Mouse (Mus musculus) kidney, postnatal 4 days (tissue): ENCODE data around the gene Nek8.

Experiments
- DNase-seq, 2 experiments: peaks; one replicate each; pipeline ENCODE4 v3.0.0; 2021; ENCODE audit warnings: mixed read lengths in 2 of 2

The Nek8 gene

GRCm38 (mm10) chr11:78166161-78166560 is 10.3 kb downstream of the Nek8 start:
- no peak for DNase-seq

DNA sequence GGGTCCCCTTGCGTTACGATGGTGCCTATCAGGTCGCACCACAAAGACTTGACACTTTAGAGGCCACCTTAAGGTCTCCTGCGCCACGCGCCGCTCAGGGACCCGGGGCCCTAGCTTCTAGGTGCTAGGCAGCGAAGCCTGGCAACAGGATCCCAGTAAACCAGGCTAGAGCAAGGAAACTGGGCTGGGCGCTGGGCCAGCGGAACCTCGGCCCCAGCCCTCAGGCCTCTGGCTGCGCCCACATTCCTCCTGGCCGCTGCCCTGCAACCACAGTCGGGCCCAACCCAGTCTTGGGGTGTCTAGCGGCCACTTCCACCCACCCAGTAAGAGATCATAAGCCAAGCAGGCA is 10.7 kb downstream of the Nek8 start:
- DNase-seq = peak; percentile 77 to 86

DNA sequence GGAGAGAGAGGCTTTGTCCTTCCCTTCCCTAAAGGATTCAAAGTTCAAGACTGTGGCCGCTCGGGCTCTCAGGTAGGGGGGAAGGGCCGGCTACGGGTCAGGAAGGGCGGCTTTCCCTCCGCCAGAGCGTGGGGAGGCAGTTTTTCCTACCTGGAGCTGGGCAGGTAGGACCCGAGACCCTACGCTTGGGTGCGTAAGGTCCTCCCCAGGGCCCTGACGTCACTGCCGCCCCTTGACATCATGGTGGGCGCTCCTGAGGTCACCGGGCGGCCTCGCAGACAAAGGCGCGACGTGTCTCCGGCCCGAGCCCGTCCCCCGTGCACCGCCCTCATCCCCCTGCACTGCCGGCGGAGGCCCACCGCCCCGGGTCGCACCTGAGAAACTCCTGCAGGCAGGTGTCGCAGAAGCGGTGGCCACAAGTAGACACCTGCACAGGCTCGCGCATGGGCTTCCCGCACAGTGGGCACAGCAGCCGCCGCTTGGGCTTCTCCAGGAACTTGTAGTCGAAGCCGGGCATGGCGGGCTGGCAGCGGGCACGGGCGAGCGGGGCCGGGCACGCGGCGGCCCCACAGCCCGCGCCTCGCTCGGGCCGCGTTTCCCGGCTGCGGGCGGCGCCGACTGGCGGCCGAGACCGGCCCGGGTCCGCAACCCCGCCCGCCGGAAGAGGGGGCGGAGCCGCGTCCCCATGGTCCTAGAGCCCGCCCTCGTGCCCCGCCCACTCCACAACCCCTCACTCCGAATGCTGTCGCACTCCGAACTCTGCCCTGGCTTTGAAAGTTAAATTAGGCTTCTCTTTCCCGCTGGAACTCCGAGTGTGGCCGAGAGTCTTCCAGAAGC is 11.3 kb downstream of the Nek8 start, which contains the start of gene Traf4:
Gene Traf4, minus strand, starts transcription at position 666 of the 837 bp plus-strand sequence.
- DNase-seq = peak; percentile 93 to 95

GRCm38 (mm10) chr11:78164604-78164923 is 11.9 kb downstream of the Nek8 start:
- peak in 1 of 2 experiments; percentile 62 for DNase-seq

DNA sequence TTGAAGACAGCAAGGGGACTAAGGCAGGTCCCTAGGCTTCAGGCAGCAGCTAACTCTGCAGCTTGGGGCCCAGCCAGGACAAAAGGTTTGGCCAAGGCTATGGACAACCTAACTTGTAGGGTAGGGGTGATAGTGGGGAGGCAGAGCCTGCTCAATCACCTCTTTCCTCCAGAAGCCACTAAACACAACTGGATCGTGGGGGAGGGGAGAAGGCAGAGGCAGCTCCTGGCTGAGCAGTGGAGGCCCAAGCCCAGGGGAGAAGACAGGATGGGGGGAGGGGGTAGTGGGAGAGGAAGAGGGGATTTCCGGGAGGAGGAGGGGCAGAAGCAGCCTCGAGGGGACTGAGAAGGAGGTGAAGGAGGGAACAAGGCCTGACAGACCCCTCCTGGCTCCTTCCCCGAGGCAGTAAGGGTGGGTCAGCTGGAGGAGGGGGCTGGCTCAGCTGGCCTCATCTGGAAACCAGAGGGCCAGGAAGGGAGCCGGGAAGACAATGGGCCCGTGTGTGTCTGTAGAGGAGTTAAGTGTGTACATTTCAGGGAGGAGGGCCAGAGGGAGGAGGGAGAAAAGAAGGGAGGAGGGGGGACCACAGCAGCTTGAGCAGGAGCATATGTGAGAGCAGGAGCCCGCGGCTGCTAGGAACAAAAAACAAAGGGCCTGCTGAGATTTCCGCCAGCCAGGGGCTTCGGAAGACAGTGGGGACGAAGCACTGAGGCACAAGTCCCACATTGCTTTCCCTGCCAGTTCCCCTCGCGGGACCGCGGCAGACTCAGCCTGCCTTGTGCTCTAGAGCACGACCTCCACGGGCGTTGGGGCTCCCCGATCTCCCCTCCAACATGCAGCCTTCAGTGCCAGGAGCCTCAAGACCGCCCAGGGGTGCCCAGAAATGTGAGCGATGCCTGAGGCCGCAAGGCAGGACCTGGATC is 12.5 kb downstream of the Nek8 start:
- peak; percentile 80 to 87 for DNase-seq

DNA sequence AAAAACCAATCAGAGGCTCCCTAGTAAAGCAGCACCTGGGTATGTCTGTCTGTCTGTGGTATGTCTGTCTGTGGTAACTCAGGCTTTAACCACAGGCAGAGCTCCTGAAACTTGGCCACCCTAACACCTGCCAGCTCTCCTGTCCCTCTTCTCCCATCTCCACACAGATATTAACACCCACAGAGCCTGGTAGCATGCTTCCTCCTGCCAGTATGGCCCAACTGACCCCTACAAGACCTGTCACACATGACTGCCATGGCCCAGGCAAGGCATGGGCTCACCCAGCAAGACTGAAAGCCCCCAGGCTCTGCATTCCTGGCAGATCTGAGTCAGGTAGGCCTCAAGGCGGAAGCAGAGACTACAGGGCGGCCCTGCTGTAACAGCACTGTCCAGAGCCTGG is 13.4 kb downstream of the Nek8 start:
- peak in 1 of 2 experiments; percentile 54 for DNase-seq

- DNase-seq = peak; percentile 58 to 68
Measured at GRCm38 (mm10) chr11:78162504-78162903, 14.0 kb downstream of the Nek8 start.

DNA sequence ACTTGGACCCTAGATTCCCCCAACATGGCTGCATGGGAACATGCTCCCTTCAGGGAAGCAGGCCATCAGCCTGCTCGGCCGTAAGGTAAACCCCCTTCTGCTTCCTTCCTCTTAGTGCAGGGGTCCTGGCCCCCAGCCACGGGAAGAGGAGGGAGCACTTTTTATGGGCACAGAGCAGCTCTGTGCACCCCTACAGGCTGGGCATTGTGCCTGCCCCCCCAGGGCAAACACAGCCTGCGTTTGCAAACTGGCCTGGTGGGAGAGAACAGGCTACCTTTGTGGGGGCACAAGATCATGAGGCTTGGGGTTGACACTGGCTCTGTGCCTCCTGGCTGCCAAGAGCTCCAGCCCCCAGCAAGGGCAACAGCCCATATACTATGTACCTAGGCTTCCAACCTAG is 14.5 kb downstream of the Nek8 start:
- DNase-seq = no peak

DNA sequence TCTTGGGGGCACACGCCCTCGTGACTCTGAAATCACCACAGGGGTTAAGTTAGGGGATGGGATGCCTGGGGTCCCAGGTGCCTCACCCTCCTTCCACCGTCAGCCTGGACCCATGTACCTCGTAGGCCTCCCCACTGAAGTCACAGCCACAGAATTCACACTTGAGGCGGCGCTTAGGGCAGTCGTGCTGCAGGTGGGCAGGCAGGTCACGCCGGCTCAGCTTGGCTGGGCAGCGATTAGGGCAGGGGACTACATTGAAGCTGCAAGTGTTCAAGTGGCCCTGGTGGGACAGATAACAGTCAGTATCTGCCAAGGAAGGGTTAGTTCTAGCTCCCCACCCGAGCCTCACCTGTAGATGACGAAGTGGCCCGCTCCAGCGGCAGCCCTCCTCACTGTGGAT is 15.3 kb downstream of the Nek8 start:
- DNase-seq = no peak

GRCm38 (mm10) chr11:78160675-78161074 is 15.8 kb downstream of the Nek8 start:
- DNase-seq = no peak

DNA sequence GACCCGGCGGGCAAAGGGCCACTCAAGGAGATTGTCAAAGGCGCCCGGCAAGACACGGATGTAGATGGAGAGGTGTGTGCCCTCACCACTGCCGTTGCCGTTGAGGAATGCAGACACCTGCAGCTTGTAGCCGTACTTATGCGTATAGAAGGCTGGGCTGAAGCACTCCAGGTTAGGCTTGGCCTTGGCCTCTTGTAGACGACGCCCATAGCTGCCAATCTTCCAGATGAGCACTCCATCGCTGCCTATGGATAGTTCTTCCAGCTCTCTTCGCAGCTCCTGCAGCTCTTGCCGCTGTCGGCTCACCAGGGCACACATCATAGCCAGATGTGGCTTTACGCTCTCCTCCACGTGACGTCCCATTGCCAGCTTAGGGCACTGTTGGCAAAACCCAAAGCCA is 16.3 kb downstream of the Nek8 start:
- no peak for DNase-seq

DNA sequence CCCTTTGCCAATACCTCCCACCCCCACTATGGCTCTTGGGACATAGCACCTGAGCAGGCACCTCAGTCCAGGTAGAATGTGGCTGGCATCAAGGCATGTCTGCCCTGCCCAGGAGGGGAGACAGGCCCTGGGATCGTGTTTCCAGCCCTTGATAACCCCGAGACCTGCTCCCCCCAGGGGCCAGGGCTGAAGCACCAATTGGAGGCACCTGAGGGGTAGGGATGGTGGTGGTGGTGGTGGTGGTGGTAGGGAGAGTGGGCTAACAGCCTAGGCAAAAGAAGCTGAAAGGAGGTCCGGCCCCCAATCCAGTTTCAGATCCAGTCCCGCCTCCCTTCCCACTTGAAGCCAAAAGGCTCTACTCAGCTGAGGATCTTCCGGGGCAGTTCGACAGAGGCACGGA is 16.9 kb downstream of the Nek8 start:
- no peak for DNase-seq

DNA sequence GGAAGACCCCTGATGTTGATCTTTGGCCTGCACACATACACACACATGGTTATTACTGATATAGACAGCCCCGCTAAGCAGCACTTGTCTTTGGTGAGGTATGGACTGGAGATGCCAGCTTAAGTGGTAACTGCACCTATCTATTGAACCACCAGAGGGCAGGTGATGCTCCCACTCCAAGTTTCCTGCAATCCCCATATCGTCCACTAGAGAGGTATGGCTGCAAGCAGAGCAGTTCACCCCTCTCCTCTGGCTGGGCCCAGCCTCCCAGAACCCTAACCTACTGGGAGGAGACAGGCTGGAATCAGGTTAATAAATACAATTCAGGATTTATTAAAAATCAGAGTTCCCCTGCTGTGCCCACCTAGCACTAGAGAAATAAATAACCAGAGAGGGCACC is 17.4 kb downstream of the Nek8 start:
- DNase-seq = peak; percentile 75 to 86

- no peak for DNase-seq
Measured at GRCm38 (mm10) chr11:78156156-78156699, 20.2 kb downstream of the Nek8 start.

- DNase-seq = no peak
Measured at GRCm38 (mm10) chr11:78155674-78156073, 20.8 kb downstream of the Nek8 start.

DNA sequence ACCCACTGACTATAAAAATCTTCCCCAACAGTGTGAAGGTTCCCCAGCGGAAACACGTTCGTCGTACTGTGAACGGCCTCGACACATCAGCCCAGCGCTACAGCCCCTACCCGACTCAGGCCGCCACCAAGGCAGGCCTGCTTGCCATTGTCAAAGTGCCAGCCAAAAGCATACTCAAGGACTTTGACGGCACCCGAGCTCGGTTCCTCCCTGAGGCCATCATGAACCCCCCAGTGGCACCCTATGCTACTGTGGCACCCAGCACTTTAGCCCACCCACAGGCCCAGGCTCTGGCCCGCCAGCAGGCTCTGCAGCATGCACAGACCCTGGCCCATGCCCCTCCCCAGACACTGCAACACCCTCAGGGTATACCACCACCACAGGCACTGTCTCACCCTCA is 22.7 kb downstream of the Nek8 start:
- DNase-seq = peak in 1 of 2 experiments; percentile 12

DNA sequence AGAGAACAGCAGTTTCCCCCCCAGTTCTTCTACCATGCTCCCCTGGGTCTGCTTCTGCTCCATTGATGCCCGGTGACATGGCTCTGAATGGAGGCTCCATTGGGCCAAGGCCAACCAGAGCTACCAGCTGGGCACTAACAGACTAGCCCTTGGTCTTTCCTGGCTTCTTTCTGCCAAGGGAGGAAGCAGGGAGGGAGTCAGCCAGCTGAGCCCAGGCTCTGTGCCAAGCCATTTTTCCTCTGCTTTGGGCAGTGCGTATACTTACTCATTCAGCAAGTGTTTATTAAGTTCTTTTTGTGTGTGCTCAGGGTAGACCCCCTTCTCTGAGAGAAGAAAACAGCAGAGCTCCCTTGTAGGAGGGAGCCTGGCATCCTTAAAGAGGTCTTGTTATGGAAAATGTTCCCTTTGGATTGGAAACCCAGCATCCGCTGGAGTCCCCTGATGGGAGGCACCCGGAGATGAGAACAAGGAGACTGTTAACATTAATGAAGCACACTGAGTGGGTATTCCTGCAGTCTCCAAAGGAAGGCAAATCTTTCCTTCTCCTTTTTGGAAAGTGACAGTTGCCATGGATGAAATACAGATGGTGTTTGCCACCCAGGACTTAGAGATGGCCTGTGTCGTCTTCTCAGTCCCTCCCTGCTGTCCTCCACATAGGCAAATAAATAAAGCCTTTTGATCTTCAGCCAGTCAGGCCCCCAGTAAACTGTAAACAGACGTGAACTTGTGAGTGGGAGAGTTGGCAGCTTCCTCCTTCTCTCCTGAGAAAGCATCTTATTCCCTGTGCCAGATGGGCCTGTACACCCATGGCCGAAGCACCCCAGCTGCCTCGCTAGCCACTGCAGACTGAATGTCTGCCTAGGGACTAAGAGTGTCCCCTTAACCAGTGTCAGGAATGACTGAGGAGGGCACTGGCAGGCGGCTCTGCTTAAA is 23.9 kb downstream of the Nek8 start:
- peak; percentile 55 to 56 for DNase-seq

GRCm38 (mm10) chr11:78151161-78151560 is 25.3 kb downstream of the Nek8 start:
- DNase-seq = peak; percentile 51 to 61

DNA sequence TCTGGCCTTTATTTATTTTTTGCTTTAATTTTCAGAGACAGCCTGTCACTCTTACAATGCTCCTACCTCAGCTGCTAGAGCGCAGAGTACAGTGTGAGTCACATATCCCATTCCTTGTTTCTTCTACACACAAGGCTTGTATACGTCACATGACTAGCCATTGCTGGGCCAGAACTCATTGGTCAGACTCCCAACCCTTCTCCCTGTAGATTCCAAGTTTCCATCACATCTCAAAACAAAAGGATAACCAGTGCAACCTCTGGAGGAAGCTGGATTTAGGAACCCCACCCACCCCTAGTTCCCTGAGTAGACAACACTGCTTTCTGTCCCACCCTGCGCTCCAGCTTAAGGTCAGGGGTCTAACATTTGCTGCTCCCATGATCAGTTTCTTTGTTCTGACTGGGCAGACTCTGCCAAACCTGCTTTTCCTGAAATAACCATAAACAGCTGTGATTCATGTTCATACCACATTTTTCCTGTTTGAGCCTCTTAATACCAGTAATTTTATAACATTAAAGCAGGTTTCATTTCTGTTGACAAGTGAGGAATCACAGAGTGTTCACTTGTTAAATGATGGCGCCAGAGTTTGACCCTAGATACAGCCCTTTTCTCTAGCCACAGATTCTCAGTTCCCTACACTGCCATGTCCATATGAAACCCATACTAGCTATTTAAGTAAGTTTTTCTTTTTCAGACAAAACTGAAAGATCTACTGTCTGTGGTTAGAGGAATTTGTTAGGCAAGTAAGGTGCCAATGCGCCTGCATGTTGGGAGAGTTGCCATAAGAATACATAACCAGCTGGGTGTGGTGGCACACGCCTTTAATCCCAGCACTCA is 29.6 kb downstream of the Nek8 start:
- no peak for DNase-seq

DNA sequence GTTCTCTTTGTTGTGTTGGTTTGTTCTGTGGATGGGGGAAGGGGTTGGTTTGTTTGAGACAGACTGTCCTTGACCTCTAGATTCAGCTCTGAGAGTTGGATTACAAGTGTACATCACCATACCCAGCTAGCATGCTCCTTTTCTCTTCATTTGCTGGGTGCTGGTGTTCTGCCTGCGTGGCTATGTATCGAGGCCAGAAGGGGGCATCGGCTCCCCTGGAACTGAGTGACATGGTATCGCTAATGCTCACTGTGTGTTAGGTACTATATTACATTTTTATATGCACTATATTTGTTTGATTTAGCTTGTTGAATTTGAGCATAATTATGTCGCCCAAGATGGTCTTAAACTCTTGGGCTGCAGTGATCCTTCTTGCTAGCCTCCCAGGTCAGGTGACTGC is 30.3 kb downstream of the Nek8 start:
- no peak for DNase-seq

- no peak for DNase-seq
Measured at GRCm38 (mm10) chr11:78143520-78143919, 33.0 kb downstream of the Nek8 start.

DNA sequence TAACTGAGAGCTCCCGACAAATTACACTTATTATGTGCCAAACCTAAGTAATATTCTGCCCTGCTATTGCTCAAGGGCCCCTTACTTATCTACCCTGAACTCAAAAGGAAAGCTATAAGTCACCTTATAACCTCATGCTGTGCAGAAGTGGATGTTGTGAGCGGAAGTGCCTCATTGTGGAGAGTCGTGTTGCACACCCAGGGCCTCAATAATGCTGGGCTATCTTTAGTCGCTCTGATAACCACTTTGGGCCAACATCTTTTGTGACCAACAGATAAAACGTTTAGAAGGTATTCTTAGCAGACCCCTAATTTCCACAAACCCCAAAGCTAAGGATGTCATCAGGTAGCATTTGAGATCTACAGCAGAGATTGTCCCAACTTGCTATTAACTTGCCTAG is 35.8 kb downstream of the Nek8 start:
- no peak for DNase-seq
